Mouse (Mus musculus): ENCODE measurements around the gene Arfip1. TPM values are rescaled to one million over a fixed set of nuclear protein-coding genes. Genes with fewer than 3 reads are reported as not detected.

Arfip1 gene
- polyA plus RNA-seq, 1 experiment from 2014 or later = 47.2 TPM

DNA sequence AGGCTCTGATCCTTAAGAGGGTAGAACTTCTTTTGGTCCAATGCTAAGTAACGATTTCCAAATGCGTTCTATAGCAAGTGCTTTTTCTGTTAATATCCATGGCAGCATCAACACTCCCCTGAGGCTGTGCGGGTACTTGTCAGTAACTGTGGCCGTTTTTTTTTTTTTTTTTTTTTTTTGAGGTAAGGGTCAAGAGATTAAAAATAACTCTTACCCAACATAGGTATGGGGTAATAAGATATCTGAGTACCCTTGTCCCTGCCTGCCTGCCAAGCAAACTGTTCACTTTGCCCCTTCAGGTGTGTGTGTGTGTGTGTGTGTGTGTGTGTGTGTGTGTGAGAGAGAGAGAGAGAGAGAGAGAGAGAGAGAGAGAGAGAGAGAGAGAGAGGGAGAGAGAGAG is 98.1 kb downstream of the Arfip1 start:
- H3K27ac ChIP-seq (replicated peaks; ENCODE audit: low read depth, low read length) = no peak overlapping the region
- H3K4me1 ChIP-seq (ENCODE audit: control insufficient read depth, insufficient read depth, low read length) = peaks cover 3% of the 10 kb centered on the region; the same call in 1 of the 2 replicates
- H3K4me2 ChIP-seq (ENCODE audit: low read depth, low read length) = no peak overlapping the region
- DNase-seq (ENCODE audit: low spot score) (no peak), ATAC-seq (replicated peaks; ENCODE audit: insufficient number of reproducible peaks, low FRiP score, low TSS enrichment, low read depth) (no peak)
- H3K9ac ChIP-seq (replicated peaks; ENCODE audit: low read length) = no peak overlapping the region
- H3K4me3 ChIP-seq (ENCODE audit: low read depth, low read length) = no peak overlapping the region
- peaks cover 9% of the 10 kb centered on the region for H3K27me3 ChIP-seq (ENCODE audit: control insufficient read depth, insufficient read depth, low read length)
- no peaks in the 10 kb centered on the region for H3K9me3 ChIP-seq (replicated peaks; ENCODE audit: control insufficient read depth, low read length)
- no peaks in the 10 kb centered on the region for H3K36me3 ChIP-seq (replicated peaks; ENCODE audit: control insufficient read depth, insufficient read depth, low read depth, low read length)
- 60% methylated on average over 4 of the region's 4 CpGs for WGBS

DNA sequence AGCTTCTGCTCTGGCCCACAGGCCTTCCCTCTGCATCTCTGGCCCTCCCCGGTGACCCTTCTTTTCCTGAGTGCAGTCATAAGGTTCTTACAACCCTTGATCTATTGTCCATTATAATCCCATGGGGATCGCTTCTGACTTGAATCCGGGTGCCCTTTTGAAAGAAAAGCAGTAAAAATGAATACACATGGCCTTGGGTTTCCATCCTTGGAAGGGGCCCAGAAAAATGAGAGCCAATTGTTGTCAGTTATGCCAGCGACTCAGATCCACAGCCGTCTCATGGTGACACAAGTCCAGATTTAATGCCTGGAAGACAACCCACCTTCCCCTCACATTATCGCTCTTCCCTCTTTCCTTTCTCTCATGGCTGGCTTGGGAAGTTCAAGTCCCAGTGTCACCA is 100.3 kb downstream of the Arfip1 start:
- Histone ChIP-seq H3K4me2 (ENCODE audit: low read depth, low read length) (no peak overlapping the region), H3K9ac (replicated peaks; ENCODE audit: low read length) (no peak overlapping the region), H3K27ac (replicated peaks; ENCODE audit: low read depth, low read length) (no peak overlapping the region), H3K9me3 (replicated peaks; ENCODE audit: control insufficient read depth, low read length) (no peaks in the 10 kb centered on the region), H3K36me3 (replicated peaks; ENCODE audit: control insufficient read depth, insufficient read depth, low read depth, low read length) (no peaks in the 10 kb centered on the region), H3K27me3 (ENCODE audit: control insufficient read depth, insufficient read depth, low read length) (peaks cover 26% of the 10 kb centered on the region), H3K4me1 (ENCODE audit: control insufficient read depth, insufficient read depth, low read length) (peaks cover 3% of the 10 kb centered on the region; the same call in 1 of the 2 replicates), H3K4me3 (ENCODE audit: low read depth, low read length) (no peak overlapping the region)
- ATAC-seq (replicated peaks; ENCODE audit: insufficient number of reproducible peaks, low FRiP score, low TSS enrichment, low read depth) = no peak
- 72% methylated on average over 6 of the region's 6 CpGs for WGBS
- no peak for DNase-seq (ENCODE audit: low spot score)

DNA sequence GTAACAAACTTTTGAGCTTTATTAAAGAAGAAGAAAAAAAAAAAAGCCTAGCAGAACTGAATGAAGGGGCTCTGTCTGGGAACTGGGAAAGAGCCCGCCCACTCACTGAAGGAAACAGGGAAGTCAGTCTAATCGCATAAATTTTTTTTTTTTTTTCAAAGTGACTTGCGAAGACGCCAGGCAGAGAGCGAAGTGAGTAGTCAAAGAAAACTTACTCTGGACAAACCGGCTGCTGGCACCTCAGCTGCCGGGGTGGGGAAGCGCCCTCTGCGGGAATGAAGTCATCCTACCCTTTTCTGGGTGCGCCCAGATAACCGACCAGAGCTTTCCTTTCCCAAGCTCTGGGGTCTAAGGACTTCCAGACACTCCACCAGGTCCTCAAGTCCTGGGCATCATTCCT is 101.3 kb downstream of the Arfip1 start:
- Histone ChIP-seq H3K9ac (replicated peaks; ENCODE audit: low read length) (no peak overlapping the region), H3K27ac (replicated peaks; ENCODE audit: low read depth, low read length) (no peak overlapping the region), H3K27me3 (ENCODE audit: control insufficient read depth, insufficient read depth, low read length) (peaks cover 26% of the 10 kb centered on the region), H3K4me2 (ENCODE audit: low read depth, low read length) (peak overlapping the region; percentile 99), H3K4me1 (ENCODE audit: control insufficient read depth, insufficient read depth, low read length) (peaks cover 3% of the 10 kb centered on the region; the same call in 1 of the 2 replicates), H3K4me3 (ENCODE audit: low read depth, low read length) (peak overlapping the region; percentile 62; the same call in 1 of the 2 replicates), H3K9me3 (replicated peaks; ENCODE audit: control insufficient read depth, low read length) (no peaks in the 10 kb centered on the region), H3K36me3 (replicated peaks; ENCODE audit: control insufficient read depth, insufficient read depth, low read depth, low read length) (no peaks in the 10 kb centered on the region)
- ATAC-seq (replicated peaks; ENCODE audit: insufficient number of reproducible peaks, low FRiP score, low TSS enrichment, low read depth) (no peak), DNase-seq (ENCODE audit: low spot score) (peak; percentile 63)
- WGBS = 3% methylated on average over 11 of the region's 11 CpGs

DNA sequence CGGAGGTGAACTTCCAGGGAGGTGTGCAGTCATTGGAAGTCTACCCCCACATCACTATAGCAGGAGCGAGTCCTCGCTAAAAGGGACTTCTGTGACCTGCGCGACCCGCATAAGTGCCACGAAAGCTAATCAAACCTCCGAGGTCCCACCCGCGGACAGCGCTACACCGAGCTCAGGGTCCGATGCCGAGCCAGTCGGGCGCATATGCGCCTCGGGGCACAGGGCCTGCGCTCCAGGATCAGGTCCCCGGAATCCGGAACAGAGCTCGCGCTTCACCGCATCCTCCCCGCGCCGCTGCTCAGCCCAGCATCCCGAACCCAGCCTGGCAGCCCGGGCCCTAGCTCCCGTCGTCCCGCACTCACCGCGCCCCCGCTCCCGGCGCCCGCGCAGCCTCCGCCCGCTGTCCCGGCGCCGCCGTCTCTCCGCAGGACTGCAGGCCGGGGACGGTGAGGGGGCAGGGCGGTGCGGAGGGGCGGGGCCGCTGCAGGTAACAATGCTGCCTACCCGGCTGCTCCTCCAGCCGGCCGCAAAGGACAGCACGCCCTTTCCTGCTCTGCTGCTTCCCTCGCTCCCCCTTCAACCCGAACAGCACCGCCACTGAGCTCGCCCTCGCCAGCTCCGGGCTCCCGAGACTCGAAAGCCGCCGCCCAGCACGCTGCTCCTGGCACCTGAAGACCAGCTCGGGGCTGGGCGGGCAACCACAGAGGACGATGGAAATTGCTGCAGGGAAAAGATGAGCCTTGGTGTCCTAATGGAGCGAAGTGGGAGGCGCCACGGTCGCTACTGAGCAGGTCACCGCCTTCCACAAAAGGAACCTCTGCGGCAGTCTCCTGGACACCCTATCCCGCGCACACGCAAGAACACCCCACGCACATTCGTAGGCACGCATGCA is 102.2 kb downstream of the Arfip1 start, which contains the start of gene Fhdc1:
Fhdc1 (minus strand) TSS at position 424 of the 892 bp plus-strand sequence.
- under 1% methylated on average over 77 of the region's 82 CpGs for WGBS
- DNase-seq (ENCODE audit: low spot score) = peak; percentile 64

DNA sequence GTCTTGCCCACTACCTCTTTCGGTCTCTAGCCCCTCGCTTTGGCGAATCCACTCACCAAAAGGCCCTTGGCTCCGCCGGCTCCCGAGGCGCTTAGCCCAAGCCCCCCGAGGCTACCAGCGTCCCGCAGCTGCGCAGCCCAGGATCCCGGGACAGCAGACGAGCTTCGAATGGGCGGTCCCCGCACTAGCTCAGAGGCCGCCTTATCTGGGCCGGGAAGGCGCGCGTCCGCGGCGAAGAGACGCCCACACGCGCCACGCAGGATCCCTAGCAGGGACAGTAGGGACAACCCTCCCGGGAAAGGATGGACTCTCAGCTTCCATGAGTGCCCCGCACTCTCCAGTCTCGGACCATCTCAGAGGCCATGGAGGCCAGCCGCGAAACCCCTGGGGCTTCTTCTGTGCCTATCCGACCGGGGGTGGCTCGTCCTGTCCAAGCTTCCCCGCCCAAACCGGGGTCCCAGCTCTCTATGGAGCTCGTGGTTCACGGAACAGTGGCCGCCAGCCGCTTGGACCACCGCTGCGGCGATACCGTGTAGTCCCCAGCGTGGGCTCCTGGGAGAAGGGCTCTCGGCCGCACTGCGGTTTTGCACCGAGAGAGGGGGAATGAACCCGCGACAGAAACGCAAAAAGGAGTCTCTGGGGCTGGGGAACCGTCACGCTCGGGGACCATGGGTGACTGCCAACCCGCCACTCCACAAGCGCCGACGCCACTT is 103.0 kb downstream of the Arfip1 start:
- no peaks in the 10 kb centered on the region for H3K36me3 ChIP-seq (replicated peaks; ENCODE audit: control insufficient read depth, insufficient read depth, low read depth, low read length)
- DNase-seq (ENCODE audit: low spot score) (peak; percentile 60), ATAC-seq (replicated peaks; ENCODE audit: insufficient number of reproducible peaks, low FRiP score, low TSS enrichment, low read depth) (peak; percentile 50)
- peaks cover 26% of the 10 kb centered on the region for H3K27me3 ChIP-seq (ENCODE audit: control insufficient read depth, insufficient read depth, low read length)
- H3K27ac ChIP-seq (replicated peaks; ENCODE audit: low read depth, low read length) = no peak overlapping the region
- peak overlapping the region; percentile 99 for H3K4me2 ChIP-seq (ENCODE audit: low read depth, low read length)
- peak overlapping the region; percentile 58 for H3K9ac ChIP-seq (replicated peaks; ENCODE audit: low read length)
- H3K9me3 ChIP-seq (replicated peaks; ENCODE audit: control insufficient read depth, low read length) = no peaks in the 10 kb centered on the region
- H3K4me3 ChIP-seq (ENCODE audit: low read depth, low read length) = peak overlapping the region; percentile 62
- WGBS = under 1% methylated on average over 61 of the region's 61 CpGs
- H3K4me1 ChIP-seq (ENCODE audit: control insufficient read depth, insufficient read depth, low read length) = peaks cover 3% of the 10 kb centered on the region; the same call in 1 of the 2 replicates

More for the DNA sequence above, 102.2 kb downstream of the Arfip1 start, which contains the start of gene Fhdc1:
- H3K4me1 ChIP-seq (ENCODE audit: control insufficient read depth, insufficient read depth, low read length) = peaks cover 3% of the 10 kb centered on the region; the same call in 1 of the 2 replicates
- peak within 1 kb of the TSS; percentile 99 for H3K4me2 ChIP-seq (ENCODE audit: low read depth, low read length)
- peak within 1 kb of the TSS; percentile 58 for H3K9ac ChIP-seq (replicated peaks; ENCODE audit: low read length)
- H3K27ac ChIP-seq (replicated peaks; ENCODE audit: low read depth, low read length) = no peak within 1 kb of the TSS
- H3K36me3 ChIP-seq (replicated peaks; ENCODE audit: control insufficient read depth, insufficient read depth, low read depth, low read length) = no peaks in the 10 kb centered on the region
- H3K4me3 ChIP-seq (ENCODE audit: low read depth, low read length) = peak within 1 kb of the TSS; percentile 62
- peak; percentile 83 for ATAC-seq (replicated peaks; ENCODE audit: insufficient number of reproducible peaks, low FRiP score, low TSS enrichment, low read depth)
- peaks cover 26% of the 10 kb centered on the region for H3K27me3 ChIP-seq (ENCODE audit: control insufficient read depth, insufficient read depth, low read length)
- H3K9me3 ChIP-seq (replicated peaks; ENCODE audit: control insufficient read depth, low read length) = no peaks in the 10 kb centered on the region

DNA sequence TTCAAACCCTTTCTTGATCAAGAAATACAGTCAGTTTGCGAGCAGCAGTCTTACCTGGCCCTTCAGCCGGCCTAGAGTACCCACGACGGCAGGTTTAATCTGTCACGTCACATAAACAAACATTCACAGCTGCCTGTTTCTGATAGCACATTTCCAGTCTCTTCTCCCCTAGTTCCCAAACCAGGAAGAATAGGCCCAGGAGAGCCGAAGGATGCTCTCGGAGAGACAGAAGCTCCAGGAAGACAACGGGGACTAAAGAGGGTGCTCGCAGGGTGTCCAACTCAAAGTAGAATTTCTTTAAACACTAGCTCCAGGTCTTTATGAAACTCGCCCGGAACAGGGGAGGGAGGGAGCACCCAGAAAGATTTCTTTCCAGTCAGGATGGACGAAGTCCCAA is 103.5 kb downstream of the Arfip1 start:
- Histone ChIP-seq H3K27ac (replicated peaks; ENCODE audit: low read depth, low read length) (no peak overlapping the region), H3K4me2 (ENCODE audit: low read depth, low read length) (peak overlapping the region; percentile 99), H3K36me3 (replicated peaks; ENCODE audit: control insufficient read depth, insufficient read depth, low read depth, low read length) (no peaks in the 10 kb centered on the region), H3K27me3 (ENCODE audit: control insufficient read depth, insufficient read depth, low read length) (peaks cover 26% of the 10 kb centered on the region), H3K9me3 (replicated peaks; ENCODE audit: control insufficient read depth, low read length) (no peaks in the 10 kb centered on the region), H3K4me1 (ENCODE audit: control insufficient read depth, insufficient read depth, low read length) (peaks cover 3% of the 10 kb centered on the region; the same call in 1 of the 2 replicates), H3K9ac (replicated peaks; ENCODE audit: low read length) (peak overlapping the region; percentile 58), H3K4me3 (ENCODE audit: low read depth, low read length) (peak overlapping the region; percentile 62)
- DNase-seq (ENCODE audit: low spot score) (no peak), ATAC-seq (replicated peaks; ENCODE audit: insufficient number of reproducible peaks, low FRiP score, low TSS enrichment, low read depth) (no peak)
- 2% methylated on average over 12 of the region's 12 CpGs for WGBS

DNA sequence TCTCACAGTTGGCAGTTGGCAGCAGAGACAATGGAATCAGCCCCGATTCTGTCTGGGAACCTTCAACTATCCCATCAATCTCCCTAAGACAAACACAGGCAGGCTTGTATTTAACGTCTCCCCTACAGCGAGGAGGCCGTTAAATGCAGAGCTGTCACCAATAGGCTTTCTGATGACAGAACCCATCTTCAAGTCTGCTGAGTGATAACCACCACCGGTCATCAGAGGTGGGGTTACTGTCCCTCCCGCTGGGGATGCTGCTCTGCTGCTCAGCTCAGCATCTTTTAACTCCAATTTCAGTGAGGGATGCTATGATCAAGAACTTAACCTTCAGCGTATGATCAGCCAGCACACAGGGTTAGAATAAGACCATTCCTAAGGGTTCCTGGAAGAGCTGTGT is 104.2 kb downstream of the Arfip1 start:
- Histone ChIP-seq H3K9me3 (replicated peaks; ENCODE audit: control insufficient read depth, low read length) (no peaks in the 10 kb centered on the region), H3K4me3 (ENCODE audit: low read depth, low read length) (no peak overlapping the region), H3K27ac (replicated peaks; ENCODE audit: low read depth, low read length) (no peak overlapping the region), H3K4me1 (ENCODE audit: control insufficient read depth, insufficient read depth, low read length) (peaks cover 3% of the 10 kb centered on the region; the same call in 1 of the 2 replicates), H3K36me3 (replicated peaks; ENCODE audit: control insufficient read depth, insufficient read depth, low read depth, low read length) (no peaks in the 10 kb centered on the region), H3K4me2 (ENCODE audit: low read depth, low read length) (no peak overlapping the region), H3K27me3 (ENCODE audit: control insufficient read depth, insufficient read depth, low read length) (peaks cover 26% of the 10 kb centered on the region), H3K9ac (replicated peaks; ENCODE audit: low read length) (no peak overlapping the region)
- DNase-seq (ENCODE audit: low spot score) (no peak), ATAC-seq (replicated peaks; ENCODE audit: insufficient number of reproducible peaks, low FRiP score, low TSS enrichment, low read depth) (no peak)
- 5% methylated on average over 7 of the region's 7 CpGs for WGBS

Data from embryonic facial prominence, embryonic 11.5 days (tissue).